Mouse (Mus musculus) monocyte, adult 2 months (primary cell): Measurements from ENCODE around the gene Atp1b1.

Experiments
- DNase-seq, 2 experiments: peaks; one replicate each; pipeline ENCODE4 v3.0.0; 2022; ENCODE audit warnings: low spot score in 2 of 2, low read depth in 1 of 2

Atp1b1 gene

DNA sequence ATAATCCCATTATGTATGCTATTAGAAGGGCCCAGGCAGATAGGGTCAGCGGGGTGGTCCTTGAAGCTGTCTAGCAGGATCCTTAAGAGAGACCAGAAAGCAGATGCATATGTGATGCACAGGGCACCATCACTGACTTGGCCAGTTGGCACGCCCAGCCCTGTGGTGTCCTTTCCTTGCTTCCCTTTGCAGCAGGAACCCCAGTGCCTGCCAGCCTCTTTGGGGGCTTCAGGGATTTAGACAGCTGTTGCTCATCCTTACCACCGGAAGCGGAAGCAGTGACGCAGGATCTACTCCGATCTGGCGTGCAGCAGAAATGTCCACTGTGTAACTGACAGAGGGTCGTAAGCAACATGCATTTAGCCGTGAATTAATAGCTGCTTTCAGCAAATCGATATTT is 9.3 kb upstream of the Atp1b1 start:
- no peak for DNase-seq

DNA sequence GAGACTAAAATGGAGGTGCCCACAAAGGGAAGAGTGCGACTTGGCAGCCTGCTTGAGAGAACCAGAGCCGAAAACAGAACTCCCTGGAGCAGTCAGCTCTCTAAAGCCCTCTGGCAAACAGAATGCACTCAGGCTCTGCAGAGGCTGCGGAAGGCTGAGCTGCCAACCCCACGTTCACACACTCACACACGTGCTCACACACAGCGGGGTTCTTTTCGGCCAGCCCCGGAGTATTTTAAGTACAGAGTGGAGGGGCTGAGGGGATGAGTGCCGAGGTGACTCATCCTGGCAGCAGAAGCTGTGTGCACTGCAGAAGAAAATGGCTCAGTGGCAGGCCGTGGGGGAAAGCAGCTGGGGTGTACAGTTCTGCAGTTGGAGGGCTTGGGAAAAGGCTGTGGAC is 3.6 kb upstream of the Atp1b1 start:
- no peak for DNase-seq

DNA sequence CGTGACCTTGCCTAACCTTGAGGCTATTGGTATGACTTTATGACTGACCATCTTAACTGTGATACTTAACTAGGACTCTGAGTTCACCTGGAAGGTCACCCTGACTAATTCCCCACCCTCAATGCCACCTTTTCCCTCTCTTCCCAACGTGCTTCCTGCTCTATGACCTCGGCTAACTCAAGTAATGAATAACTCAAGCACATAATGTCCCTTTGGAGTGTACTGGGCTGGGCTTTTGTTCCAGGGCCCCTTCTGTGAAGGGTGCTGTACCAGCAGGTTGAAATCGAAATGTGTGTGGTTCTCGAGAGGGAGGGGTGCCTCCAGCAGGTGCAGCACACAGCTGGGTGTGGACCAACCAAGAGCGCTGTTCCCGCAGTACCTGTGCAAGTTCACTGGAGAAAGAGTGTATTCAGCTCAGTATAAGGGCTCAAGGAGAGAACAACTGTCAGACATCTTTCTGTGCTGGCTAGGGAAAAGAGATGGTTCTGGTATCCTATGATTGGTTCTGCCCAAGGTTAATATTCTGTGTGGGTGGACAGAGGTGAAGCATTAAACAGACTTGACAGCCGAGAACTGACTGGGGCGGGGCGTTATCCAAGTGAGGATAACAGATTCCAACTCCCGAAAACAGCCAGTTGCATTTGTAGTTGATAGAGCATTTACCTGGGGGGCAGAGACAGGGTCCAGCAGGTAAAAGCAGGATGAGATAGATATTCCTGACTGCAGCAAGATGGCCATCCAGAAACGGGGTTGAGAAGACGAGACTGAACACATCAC is 3.0 kb upstream of the Atp1b1 start:
- DNase-seq: no peak

DNA sequence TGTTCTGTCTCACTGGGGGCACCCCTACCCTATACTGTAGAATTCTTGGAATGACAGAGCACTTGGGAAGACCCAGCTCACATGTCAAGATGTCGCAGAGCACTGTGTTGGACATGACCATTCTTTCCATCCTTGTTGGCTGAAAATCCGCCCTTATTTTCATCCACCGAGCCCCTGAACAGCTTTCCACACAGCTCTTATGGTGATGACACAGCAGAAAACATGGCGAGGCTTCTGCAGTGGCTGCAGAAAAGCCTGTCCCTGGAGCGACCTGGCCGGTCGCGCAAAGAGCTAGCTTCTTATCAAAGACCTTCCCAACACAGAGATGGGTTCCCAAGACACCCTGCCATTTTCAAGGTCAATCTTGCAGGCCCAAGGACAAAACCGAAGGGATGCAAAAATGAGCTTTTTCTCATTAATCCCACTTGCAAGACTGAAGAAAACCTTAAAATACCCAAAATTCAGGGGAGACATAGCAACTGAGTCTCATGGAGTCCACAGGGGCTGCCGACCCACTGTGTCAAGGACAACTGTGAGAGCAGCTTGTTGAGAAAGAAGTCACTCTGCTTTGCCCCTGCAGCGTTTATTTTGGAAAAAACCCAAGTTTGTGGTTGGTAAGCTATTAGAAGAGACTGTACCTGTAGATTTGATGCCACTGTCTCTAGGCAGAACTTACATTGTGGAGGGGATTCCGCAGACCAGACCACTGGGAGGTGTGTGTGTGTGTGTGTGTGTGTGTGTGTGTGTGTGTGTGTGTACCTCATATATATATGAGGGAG is 1.2 kb upstream of the Atp1b1 start:
- DNase-seq: no peak

- no peak for DNase-seq
Measured at GRCm38 (mm10) chr1:164458621-164459051, 481 bp upstream of the Atp1b1 start.

GRCm38 (mm10) chr1:164457531-164458244 is 467 bp downstream of the Atp1b1 start:
- no peak for DNase-seq

DNA sequence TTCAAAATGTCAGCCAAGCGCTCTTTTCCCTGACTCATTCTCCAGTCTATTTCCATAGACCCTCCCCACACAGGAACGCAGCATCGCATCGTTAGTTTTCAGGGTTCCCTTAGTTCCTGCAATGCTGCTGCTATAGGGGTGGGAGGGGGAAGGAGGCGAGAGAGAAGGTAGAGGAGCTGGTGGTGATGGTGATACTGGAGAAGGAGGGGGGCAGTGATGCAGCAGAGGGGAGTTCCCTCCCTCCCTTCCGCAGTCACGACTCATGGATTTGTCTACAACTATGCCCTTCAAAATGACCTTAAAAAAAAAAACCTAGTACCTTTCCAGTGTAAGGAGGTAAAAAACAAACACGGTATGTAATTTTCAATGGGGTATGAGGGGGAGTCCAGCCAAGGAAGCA is 1.4 kb downstream of the Atp1b1 start:
- DNase-seq: no peak

- DNase-seq: no peak
Measured at GRCm38 (mm10) chr1:164456065-164456464, 2.1 kb downstream of the Atp1b1 start.

- DNase-seq: no peak
Measured at GRCm38 (mm10) chr1:164455614-164456013, 2.5 kb downstream of the Atp1b1 start.

- no peak for DNase-seq
Measured at GRCm38 (mm10) chr1:164454747-164455400, 3.3 kb downstream of the Atp1b1 start.

GRCm38 (mm10) chr1:164453739-164454138 is 4.4 kb downstream of the Atp1b1 start:
- DNase-seq: no peak

DNA sequence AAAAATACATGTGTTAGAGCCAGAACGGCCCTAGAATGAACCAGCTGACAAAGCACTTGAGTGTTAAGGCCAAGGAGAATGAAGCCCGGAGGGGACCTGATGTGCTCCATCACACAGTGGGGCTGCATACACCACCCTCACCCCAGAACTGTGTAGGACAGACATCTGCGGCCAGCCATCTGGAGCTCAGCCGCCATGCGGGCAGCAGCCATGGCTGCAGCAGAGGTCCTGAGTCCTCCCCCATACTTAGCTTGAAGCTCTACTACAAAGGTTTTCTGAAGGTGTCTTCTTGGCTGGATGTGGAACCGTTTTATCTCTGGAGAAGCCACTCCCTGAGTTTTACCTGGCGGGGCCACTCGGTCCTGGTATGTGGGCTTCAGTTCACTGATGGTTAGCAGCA is 5.0 kb downstream of the Atp1b1 start:
- DNase-seq: no peak

DNA sequence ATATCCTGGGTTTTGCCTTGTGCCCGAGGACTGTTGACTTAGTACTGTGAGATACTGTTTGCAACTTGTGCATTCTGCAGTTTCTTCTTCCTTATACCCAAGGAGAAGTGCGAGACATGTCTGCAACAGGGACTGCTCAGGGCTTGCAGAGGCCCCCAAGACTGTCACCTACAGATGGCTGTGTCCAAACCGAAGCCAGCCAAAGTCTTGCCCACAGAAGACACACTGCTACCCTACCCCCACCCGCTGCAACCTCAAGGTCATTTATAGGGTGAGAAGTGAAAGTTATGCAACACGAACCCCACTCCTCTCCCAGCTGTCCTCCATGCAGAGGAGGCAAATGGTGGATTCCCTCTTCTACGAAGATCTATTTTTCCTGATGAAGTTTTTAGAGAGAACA is 5.6 kb downstream of the Atp1b1 start:
- DNase-seq: no peak

- no peak for DNase-seq
Measured at GRCm38 (mm10) chr1:164451346-164451745, 6.8 kb downstream of the Atp1b1 start.

- no peak for DNase-seq
Measured at GRCm38 (mm10) chr1:164450644-164451043, 7.5 kb downstream of the Atp1b1 start.

GRCm38 (mm10) chr1:164450231-164450630 is 7.9 kb downstream of the Atp1b1 start:
- DNase-seq: no peak

- DNase-seq: no peak
Measured at GRCm38 (mm10) chr1:164449626-164450025, 8.5 kb downstream of the Atp1b1 start.

- DNase-seq: no peak
Measured at GRCm38 (mm10) chr1:164447521-164447920, 10.6 kb downstream of the Atp1b1 start.

- DNase-seq: no peak
Measured at GRCm38 (mm10) chr1:164446535-164446934, 11.6 kb downstream of the Atp1b1 start.

DNA sequence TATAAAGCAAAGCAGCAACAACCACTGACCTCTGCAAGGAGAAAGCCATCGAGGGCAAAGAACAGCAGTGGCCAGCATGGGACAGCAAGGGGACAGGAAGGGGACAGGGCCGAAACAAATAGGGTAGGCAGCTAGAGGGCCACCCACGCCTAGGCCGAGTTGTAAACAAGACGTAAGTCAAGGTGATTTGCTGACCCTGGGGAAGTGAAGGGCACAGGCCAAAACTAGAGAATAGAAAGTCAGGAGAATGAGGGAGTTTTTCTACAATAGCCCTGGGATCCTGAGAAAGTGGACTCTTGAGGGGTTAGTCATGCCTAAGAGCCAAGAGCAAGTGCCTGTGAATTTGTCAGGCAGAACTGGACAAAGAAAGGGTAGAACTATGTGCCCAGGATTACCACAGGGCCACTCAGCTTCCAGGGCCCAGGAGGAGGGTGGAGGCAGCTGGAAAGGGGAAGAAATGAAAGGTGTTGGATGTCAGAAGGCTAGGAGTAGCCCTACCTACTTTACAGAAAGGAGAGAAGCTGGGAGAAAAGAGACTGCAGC is 12.5 kb downstream of the Atp1b1 start:
- DNase-seq: no peak

DNA sequence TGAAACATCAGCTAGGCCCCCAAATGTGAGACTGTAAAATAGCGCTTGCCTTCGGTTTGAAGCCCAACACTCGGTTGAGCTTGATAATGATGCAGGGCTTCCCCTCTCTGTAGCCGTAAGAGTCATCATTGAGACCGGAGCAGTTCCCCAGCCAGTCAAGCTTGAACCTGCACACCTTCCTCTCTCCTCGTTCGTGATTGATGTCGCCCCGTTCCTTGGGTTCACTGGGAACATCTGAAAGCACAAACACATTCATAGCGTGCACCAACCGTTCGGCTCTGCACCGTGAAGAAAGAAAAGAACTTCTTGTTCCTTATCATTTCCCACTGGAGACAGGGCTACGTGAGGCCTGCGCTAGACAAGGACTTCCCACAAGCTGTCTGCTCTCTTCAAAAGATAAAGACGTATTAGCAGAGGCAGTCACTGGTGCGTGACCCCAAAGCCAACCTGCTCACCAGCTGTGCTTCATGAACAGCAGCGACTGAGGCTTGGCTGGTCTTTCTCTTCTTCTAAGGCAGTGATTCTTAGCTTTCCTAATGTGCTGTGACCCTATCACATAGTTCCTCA is 16.7 kb downstream of the Atp1b1 start:
- no peak for DNase-seq
